Mouse (Mus musculus) cerebellum, adult 18-20 months (tissue): ENCODE results near the gene Tomm40.
"Not testable (repeated sequence)": the region's sequence is repeated elsewhere in the genome, so short reads cannot be mapped to it uniquely, and the experiment has no call there.

ENCODE experiments used
- DNase-seq, 2 experiments: peaks; one replicate each; pipeline ENCODE4 v3.0.0; 2021

The Tomm40 gene

DNA sequence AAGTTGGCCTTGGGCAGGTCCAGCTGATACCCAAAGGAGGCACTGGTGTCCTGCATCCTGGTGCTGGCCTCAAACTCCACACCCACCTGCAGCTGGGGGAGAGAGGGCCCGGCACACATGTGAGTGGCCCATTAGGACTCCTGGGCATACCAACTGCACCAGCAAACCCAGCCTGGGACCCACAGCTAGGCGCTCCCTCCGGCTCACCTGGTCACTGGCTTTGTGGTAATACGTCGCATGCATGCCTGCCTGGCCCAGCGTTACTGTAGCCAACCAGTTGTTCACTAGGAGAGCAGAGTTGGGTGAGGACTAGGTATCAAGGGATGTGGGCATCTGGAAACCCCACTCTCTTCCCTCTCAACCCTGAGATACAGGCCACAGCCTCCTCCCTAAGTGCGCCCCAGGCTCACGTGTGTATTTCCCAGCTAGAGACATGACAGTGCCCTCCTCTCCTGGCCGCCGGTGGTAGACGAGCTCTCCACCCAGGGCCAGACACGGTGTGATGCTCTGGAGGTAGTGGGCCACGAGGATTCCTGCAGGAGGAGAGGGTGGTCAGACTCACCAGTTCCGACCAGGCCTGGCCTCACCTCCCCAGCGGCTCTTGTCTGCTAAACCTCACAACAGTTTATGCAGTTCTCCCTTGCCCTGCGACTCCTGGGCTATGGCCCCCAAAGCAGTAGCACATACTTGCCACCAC, 12.2 kb downstream of the Tomm40 start:
- no peak for DNase-seq

DNA sequence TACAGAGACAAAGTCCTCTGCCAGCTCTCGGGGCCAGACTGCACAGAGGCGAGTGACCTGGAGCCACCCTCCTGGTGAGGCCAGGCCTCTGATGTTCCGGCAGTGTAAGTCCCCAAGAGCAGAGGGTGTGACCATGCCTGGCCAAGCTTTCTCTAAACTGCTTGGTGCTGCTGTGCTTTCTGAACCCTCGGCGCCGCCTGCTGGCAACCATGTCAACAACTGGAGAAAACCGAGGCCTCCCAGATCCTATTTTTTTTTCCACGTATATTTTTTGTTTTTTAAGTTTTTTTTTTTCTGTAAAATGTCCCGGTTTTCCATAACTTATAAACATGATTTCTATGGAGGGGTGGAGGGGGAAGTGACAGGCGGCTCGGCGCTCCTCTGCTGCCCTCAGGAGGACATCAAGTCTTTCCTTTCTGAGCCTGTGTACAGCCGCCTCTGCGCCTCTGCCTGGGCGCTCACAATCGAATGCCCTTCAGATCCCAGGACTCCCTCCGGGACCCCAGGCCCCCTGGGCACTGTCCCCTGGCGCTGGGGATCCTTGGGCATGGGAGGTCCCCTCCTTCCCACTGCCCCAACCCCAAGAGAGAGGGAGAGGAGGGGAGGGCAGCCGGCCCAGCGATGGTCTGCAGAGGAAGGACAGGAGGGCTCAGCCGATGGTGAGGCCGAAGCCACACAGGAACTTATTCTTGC, 14.0 kb downstream of the Tomm40 start:
- peak; percentile 34 to 54 for DNase-seq

DNA sequence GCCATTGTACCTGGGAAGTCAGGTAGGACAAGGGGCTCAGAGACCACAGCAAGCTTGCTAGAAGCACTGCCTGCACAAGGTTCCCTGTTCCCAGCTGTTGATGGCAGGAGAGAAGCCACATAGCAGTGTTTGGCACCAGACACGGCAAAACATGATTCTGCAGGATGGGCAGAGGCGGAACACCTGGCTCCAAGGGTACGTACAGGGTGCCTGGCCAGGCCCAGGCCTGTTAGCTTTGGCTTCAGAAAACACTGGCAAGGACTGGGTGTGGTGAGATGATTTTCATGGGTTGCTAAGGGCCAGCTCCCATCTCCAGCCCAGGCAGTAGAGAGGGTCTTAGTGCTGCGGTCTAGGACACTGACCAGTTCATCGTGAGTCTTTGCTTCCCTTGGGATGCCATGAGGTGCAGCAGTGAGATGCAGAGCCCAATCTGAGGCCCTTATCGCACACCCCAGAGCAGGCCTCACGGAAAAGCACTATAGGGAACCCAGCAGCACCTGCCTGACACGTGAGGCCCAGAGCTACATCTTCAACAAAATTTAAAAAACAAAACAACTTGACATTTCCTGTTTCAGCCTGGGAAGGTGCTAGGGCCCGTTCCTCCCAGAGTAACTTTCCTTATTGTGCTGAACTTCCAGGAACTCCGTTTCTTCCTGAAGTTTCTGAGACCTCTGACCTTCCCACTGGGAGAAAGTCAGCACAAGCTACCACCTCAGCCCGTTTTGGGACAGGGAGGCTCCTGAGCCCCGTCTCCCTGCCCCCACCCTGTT, 14.8 kb downstream of the Tomm40 start:
- DNase-seq = no peak

DNA sequence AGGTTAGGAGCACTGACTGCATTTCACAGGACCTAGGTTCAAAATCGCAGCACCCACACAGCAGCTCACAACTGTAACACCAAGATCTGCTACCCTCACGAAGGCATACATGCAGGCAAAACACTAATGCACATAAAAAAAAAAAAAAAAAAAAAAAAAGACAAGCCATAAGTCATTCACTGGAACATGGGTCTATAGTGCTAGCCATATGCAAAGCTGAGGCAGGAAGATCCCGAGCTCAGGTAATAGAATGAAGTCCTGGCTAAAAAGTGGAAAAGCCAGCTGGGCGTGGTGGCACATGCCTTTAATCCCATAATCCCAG, 15.4 kb downstream of the Tomm40 start:
- DNase-seq = no peak

GRCm38 (mm10) chr7:19698907-19699826, 16.1 kb downstream of the Tomm40 start, which contains the start of gene Apoe:
Apoe (minus strand) TSS chr7:19699188.
- DNase-seq = peak; percentile 39

GRCm38 (mm10) chr7:19697949-19698906, 17.0 kb downstream of the Tomm40 start:
- DNase-seq = no peak

DNA sequence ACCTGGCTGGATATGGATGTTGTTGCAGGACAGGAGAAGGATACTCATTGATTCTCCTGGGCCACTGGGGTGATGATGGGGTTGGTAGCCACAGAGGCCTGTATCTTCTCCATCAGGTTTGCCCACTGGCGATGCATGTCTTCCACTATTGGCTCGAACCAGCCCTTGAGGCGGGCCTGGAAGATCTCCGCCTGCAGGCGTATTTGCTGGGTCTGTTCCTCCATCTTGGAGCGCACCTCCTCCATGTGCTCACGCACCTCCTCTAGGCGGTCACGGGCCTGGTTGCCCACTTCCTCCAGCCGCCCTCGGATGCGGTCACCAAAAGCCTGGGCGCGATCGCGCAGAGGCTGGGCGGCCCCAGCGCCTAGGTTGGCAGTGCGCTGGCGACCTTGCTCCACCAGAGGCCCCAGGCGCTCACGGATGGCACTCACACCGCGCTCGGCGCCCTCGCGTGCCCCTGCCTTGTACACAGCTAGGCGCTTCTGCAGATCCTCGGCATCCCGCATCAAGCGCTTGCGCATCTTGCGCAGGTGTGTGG, 18.8 kb downstream of the Tomm40 start:
- DNase-seq = no peak

- DNase-seq = no peak
Observed at GRCm38 (mm10) chr7:19695881-19696280, 19.4 kb downstream of the Tomm40 start.

DNA sequence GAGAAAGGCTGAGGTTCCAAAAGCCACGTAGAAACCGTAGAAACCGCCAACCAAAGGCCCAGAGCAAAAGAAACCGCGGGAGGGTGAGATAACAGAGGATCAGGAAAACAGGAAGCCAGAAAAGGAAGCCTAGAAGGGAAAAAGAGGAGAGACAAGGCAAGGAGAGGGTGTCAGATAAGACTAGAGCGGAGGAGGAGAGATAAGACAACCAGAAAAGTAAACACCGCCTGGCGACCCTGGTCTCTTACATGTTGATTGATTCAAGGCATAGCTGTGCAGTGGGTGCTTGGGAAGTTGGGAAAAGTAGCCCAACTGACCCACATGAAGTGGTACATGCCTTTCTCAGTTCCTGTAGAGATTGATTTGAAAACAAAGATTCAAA, 20.0 kb downstream of the Tomm40 start:
- no peak for DNase-seq

DNA sequence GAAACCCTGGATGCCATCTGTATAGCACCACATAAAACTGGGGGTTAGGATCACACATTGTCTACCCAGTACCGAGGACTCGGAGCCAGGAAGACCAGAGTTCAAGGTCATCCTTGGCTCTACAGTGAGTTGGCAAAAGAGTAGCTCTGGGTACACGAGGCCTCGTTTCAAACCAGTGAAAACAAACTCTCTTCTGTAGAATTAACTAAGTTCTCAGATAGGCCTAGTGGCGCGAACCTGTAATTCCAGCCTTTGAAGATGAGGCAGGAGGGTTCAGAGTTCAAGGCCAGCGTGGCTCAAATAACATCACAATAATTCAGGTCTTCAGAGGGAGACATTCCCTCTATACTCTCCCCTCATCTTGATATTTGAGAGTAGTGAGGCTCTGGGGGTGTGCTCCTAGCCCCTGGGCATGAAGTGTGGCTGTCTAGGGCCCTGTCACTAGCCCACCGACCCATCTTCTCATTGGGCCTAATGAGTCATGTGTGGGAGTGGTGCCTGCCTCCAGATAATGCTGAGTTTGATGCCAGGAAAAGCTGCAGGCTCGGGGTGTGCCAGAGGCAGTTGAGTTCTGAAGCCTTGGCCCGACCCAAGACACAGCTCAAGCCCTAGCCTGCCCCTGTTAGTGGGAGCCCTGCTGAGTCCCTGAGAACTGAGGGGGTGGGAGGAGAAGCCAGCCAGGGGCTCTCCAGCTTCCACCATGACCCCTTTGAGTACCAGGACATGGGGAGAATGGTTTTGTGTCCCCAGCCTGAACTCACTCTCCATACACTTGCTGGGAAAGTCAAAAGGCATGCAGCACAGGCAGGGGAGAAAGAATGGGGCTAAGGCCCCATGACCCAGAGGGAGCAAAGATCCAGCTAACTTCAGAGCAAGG, 20.7 kb downstream of the Tomm40 start:
- DNase-seq = no peak

DNA sequence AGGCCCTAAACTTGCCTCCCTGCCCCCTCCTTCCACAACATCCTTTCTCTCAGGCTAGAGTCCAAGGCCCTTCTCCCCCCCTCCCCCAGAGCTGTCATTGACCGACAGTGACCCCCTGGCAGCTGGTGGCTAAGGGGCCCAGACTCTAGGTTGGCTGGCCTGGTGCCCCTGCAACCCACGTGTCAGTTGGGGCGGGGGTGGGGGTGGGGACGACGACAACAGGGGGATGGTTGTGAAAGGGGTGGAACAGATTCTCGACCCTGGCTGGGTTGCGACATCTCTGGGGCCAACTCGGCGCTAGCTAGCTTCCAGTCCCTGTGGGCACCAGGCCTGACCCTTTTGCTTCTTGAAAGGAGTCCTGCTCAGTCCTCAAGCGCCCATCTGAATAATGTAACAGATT, 21.8 kb downstream of the Tomm40 start:
- DNase-seq = peak in 1 of 2 experiments; percentile 28

- no peak for DNase-seq
Observed at GRCm38 (mm10) chr7:19691873-19692865, 23.1 kb downstream of the Tomm40 start, which contains the start of gene Apoc1. Apoc1 (minus strand) TSS chr7:19692660.

DNA sequence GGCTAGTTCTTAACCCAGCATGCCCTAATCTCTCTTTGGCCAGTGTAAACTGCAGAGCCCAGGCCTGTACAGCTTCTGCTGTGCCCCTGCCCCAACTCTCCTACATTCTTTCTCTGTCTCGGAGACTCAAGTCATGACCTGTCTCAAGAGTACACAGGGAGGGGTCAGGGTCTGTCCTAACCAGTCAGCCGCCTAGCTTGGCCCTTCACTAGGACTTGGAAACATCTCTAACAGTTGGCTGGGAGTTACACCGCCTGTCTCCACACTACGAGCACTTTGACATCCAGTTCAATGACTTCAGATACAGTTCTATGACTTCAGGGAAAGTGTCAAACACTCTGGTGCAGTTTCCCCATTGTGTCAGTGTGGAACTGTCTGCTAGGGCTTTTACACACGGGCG, 23.8 kb downstream of the Tomm40 start:
- no peak for DNase-seq

DNA sequence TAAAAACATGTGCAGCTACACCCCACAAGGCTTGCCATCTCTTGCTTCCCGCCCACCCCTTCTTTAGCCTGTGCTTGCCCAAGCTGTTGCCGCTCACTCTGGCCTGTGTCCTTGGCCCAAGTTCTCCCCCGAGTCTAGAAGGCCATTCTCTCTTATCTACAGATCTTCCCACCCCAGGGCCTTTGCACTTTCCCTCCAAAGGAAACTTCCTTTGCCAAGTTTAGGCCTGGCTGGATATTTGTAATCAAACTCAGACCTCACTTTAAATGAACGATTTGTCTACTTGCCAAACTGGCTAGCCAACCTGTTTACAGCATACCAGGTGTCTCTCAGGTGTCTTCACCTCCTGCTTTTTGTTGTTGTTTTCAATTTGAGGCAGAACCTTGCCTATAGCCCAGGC, 24.4 kb downstream of the Tomm40 start:
- DNase-seq = no peak

GRCm38 (mm10) chr7:19688611-19689010, 26.6 kb downstream of the Tomm40 start:
- no peak for DNase-seq

DNA sequence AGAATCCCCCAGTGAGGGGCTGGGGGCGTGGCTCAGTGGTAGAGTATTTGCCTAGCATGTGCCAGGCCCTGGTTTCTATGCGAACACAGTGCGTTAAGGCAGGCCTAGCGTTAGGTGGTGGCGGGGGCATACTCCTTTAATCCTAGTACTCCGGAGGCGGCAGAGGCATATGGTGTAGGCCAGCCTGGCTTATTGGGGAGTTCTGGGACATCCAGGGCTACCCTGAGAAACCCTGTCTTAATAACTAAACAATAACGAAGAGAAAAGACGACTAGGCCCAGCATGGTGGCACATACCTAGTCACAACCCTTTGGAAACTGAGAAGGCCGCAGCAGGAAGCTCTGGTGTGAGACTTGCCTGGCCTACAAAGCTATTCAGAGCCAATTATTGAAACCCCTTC, 27.1 kb downstream of the Tomm40 start:
- no peak for DNase-seq

DNA sequence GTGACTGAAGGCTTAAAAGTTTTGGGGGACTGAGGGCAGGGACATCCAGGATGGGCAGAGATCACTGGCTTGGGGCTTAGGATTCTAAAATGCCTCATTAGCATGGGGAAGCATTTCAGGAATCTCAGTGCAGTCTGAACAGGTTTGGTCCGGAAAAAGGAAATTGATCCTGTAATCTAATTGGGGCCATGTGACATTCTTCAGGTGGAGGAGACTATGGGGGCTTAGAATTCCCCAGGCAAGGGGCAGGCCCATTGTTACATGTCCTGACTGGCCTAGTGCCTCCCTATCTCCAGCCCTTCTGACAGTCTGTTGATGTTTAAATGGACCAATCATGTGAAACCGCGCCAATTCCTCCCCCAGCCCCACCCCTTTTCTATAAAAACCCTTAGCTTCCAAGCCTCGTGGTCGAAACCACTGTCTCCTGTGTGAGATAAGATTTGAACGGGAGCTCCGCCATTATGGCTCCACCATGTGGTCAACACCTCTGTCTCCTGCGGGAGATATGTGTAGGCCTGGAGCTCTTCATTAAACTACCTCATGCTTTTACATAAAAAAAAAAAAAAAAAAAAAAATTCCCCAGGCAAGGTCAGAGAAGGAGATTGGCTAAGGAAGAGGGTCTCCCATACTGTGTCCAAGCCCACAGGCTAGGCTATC, 28.2 kb downstream of the Tomm40 start:
- DNase-seq = not testable (repeated sequence)

- no peak for DNase-seq
Observed at GRCm38 (mm10) chr7:19686521-19686920, 28.7 kb downstream of the Tomm40 start.
